Mouse (Mus musculus): ENCODE measurements around the gene Rnf167. TPM values are rescaled to one million over a fixed set of nuclear protein-coding genes. Genes with fewer than 3 reads are reported as not detected.

Gene Rnf167
- polyA plus RNA-seq, 1 experiment = 16.7 TPM

GRCm38 (mm10) chr11:70651391-70651790 is 4.4 kb downstream of the Rnf167 start:
- Histone ChIP-seq H3K27me3 (ENCODE audit: control insufficient read depth, insufficient read depth, insufficient read length) (no peaks in the 10 kb centered on the region), H3K4me2 (ENCODE audit: low read depth) (peak overlapping the region; percentile 99), H3ac (ENCODE audit: control insufficient read depth, insufficient read length) (no peak overlapping the region), H3K79me2 (ENCODE audit: control insufficient read depth, insufficient read depth) (peaks cover 51% of the 10 kb centered on the region), H3K4me3 (peak overlapping the region; percentile 94), H3K36me3 (ENCODE audit: control insufficient read depth, insufficient read depth) (peaks cover 36% of the 10 kb centered on the region)
- peak; percentile 85 for TF ChIP-seq USF1 (IDR thresholded peaks at IDR 0.05; ENCODE audit: low read depth)
- TF ChIP-seq TCF12 (IDR thresholded peaks at IDR 0.05; ENCODE audit: insufficient read depth, poor library complexity, severe bottlenecking) = no peak
- no peak for TF ChIP-seq SRF (IDR thresholded peaks at IDR 0.05; ENCODE audit: control insufficient read depth, insufficient read length, low read depth)
- TF ChIP-seq POLR2AphosphoS2 (IDR thresholded peaks at IDR 0.05; ENCODE audit: insufficient read length, low read depth) = peak; percentile 73
- TF ChIP-seq REST (IDR thresholded peaks at IDR 0.05; ENCODE audit: insufficient read depth, insufficient read length) = no peak
- TF ChIP-seq CEBPB (IDR thresholded peaks at IDR 0.05; ENCODE audit: insufficient read depth, poor library complexity, severe bottlenecking) = no peak
- no peak for TF ChIP-seq MYOG (IDR thresholded peaks at IDR 0.05; ENCODE audit: control insufficient read depth in 1 of 3, insufficient read depth in 1 of 3, insufficient read length in 2 of 3, low read depth in 2 of 3)
- TF ChIP-seq TCF3 (IDR thresholded peaks at IDR 0.05; ENCODE audit: insufficient read length, low read depth) = no peak
- peak in 1 of 3 experiments; percentile 19 for TF ChIP-seq MYOD1 (IDR thresholded peaks at IDR 0.05; ENCODE audit: control insufficient read depth in 1 of 3, insufficient read length in 2 of 3, low read depth in 2 of 3)
- TF ChIP-seq POLR2A (IDR thresholded peaks at IDR 0.05; ENCODE audit: insufficient read length, low read depth) = no peak
- no peak for TF ChIP-seq MAX (IDR thresholded peaks at IDR 0.05; ENCODE audit: low read depth)
- no peak for TF ChIP-seq E2F4 (IDR thresholded peaks at IDR 0.05; ENCODE audit: insufficient read depth)

- H3K27me3 ChIP-seq (ENCODE audit: control insufficient read depth, insufficient read depth, insufficient read length) = no peaks in the 10 kb centered on the region
- TF ChIP-seq MYOG (IDR thresholded peaks at IDR 0.05; ENCODE audit: control insufficient read depth in 1 of 3, insufficient read depth in 1 of 3, insufficient read length in 2 of 3, low read depth in 2 of 3) (peak; percentile 52 to 90 (median 68)), USF1 (IDR thresholded peaks at IDR 0.05; ENCODE audit: low read depth) (no peak), REST (IDR thresholded peaks at IDR 0.05; ENCODE audit: insufficient read depth, insufficient read length) (no peak), SRF (IDR thresholded peaks at IDR 0.05; ENCODE audit: control insufficient read depth, insufficient read length, low read depth) (no peak), TCF3 (IDR thresholded peaks at IDR 0.05; ENCODE audit: insufficient read length, low read depth) (peak; percentile 80), POLR2AphosphoS2 (IDR thresholded peaks at IDR 0.05; ENCODE audit: insufficient read length, low read depth) (peak; percentile 81), TCF12 (IDR thresholded peaks at IDR 0.05; ENCODE audit: insufficient read depth, poor library complexity, severe bottlenecking) (peak; percentile 88), POLR2A (IDR thresholded peaks at IDR 0.05; ENCODE audit: insufficient read length, low read depth) (peak; percentile 14), MAX (IDR thresholded peaks at IDR 0.05; ENCODE audit: low read depth) (no peak), MYOD1 (IDR thresholded peaks at IDR 0.05; ENCODE audit: control insufficient read depth in 1 of 3, insufficient read length in 2 of 3, low read depth in 2 of 3) (peak; percentile 85 to 95 (median 93))
- peak overlapping the region; percentile 99 for H3K4me2 ChIP-seq (ENCODE audit: low read depth)
- H3ac ChIP-seq (ENCODE audit: control insufficient read depth, insufficient read length) = no peak overlapping the region
- peaks cover 36% of the 10 kb centered on the region for H3K36me3 ChIP-seq (ENCODE audit: control insufficient read depth, insufficient read depth)
- peak overlapping the region; percentile 94 for H3K4me3 ChIP-seq
- peaks cover 51% of the 10 kb centered on the region for H3K79me2 ChIP-seq (ENCODE audit: control insufficient read depth, insufficient read depth)
Observed at GRCm38 (mm10) chr11:70652029-70652883, 5.2 kb downstream of the Rnf167 start.

DNA sequence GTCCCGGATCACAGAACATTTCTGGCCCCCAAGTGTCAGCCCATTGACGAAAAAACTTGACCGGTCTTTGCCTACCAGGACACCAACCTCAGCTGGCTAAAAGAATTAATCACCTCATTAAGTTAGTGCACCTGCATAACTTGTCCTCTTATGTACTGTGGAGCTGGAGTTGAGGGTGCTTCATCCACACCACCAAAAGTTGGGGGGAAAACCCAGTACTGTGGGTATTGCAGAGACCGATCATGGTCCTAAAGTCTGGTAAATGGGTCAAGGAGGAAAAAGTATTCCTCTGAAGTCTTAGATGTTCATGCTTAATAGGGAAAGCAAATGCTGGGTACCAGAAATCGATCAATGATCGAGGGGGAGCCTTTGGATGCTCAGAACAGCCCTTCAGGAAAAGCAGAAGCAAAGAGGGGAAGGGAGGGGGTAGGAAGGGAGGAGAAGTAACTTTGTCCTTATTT is 5.9 kb downstream of the Rnf167 start:
- Histone ChIP-seq H3K79me2 (ENCODE audit: control insufficient read depth, insufficient read depth) (peaks cover 58% of the 10 kb centered on the region), H3ac (ENCODE audit: control insufficient read depth, insufficient read length) (peak overlapping the region; percentile 88), H3K4me3 (peak overlapping the region; percentile 94), H3K36me3 (ENCODE audit: control insufficient read depth, insufficient read depth) (peaks cover 36% of the 10 kb centered on the region), H3K4me2 (ENCODE audit: low read depth) (peak overlapping the region; percentile 99), H3K27me3 (ENCODE audit: control insufficient read depth, insufficient read depth, insufficient read length) (no peaks in the 10 kb centered on the region)
- TF ChIP-seq POLR2AphosphoS2 (IDR thresholded peaks at IDR 0.05; ENCODE audit: insufficient read length, low read depth) (peak; percentile 6), SRF (IDR thresholded peaks at IDR 0.05; ENCODE audit: control insufficient read depth, insufficient read length, low read depth) (no peak)

DNA sequence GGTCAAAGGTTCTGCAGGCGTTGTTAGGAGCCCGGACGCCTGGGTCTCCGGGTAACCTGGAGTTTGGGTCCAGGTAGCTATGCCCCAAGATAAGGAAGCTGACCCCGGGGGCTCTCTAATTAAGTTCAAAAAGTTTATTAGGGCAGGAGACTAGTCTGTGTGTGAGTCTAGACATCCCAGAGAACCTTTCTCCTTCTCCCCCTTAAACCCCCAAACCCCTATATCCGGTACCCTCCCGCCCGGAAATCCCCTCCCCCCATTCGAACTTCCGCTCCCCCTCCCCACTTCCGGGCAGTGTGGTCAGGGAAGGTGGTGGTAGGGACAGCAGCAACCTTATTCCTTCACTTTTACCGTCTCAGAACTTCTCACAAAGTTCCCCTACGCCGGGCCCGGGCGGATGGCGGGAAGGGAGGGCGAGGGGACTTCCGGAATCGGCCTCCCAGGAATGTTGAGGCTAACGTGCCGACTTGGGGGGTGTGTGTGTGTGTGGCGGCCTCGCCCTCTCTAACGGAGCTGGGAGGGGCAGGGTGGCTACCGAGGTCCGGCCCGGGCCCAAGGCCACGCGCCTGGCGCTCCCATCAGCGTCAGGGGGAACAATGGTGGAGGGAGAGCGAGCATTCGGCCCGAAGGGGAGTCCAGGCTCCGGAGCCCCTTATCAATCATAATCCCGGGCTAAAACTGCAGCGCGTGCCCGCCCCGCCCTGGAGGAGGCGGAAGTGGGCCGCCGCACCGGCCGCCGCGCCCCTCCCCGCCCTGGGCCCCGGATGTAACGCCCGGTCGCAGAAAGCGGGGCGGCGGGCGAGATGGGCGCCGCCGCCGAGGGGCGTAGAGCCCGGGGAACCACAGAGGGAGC is 6.5 kb downstream of the Rnf167 start:
- peak overlapping the region; percentile 94 for H3K4me3 ChIP-seq
- no peak for TF ChIP-seq SRF (IDR thresholded peaks at IDR 0.05; ENCODE audit: control insufficient read depth, insufficient read length, low read depth)
- TF ChIP-seq MYOG (IDR thresholded peaks at IDR 0.05; ENCODE audit: control insufficient read depth in 1 of 3, insufficient read depth in 1 of 3, insufficient read length in 2 of 3, low read depth in 2 of 3) = no peak
- TF ChIP-seq USF1 (IDR thresholded peaks at IDR 0.05; ENCODE audit: low read depth) = no peak
- TF ChIP-seq TCF12 (IDR thresholded peaks at IDR 0.05; ENCODE audit: insufficient read depth, poor library complexity, severe bottlenecking) = no peak
- TF ChIP-seq POLR2A (IDR thresholded peaks at IDR 0.05; ENCODE audit: insufficient read length, low read depth) = peak; percentile 19
- TF ChIP-seq MYOD1 (IDR thresholded peaks at IDR 0.05; ENCODE audit: control insufficient read depth in 1 of 3, insufficient read length in 2 of 3, low read depth in 2 of 3) = no peak
- H3K36me3 ChIP-seq (ENCODE audit: control insufficient read depth, insufficient read depth) = peaks cover 36% of the 10 kb centered on the region
- H3K27me3 ChIP-seq (ENCODE audit: control insufficient read depth, insufficient read depth, insufficient read length) = no peaks in the 10 kb centered on the region
- peak overlapping the region; percentile 88 for H3ac ChIP-seq (ENCODE audit: control insufficient read depth, insufficient read length)
- peaks cover 64% of the 10 kb centered on the region for H3K79me2 ChIP-seq (ENCODE audit: control insufficient read depth, insufficient read depth)
- H3K4me2 ChIP-seq (ENCODE audit: low read depth) = peak overlapping the region; percentile 99

Data from myocyte (in vitro differentiated cells).